Mouse (Mus musculus) macrophage (primary cell): ENCODE data around the gene Psmc2. TPM values are rescaled to one million over a fixed set of nuclear protein-coding genes. Genes with fewer than 3 reads are reported as not detected.

Experiments used
- H3K27ac ChIP-seq: fragments of 350-480 bp; formaldehyde crosslinking; 2 replicates; pipeline ENCODE4 v1.9.0; 2021
- H3K36me3 ChIP-seq: fragments of 350-480 bp; formaldehyde crosslinking; 2 replicates; pipeline ENCODE4 v1.9.0; 2021; ENCODE audit errors: inconsistent target
- H3K4me3 ChIP-seq: fragments of 350-480 bp; formaldehyde crosslinking; 2 replicates; pipeline ENCODE4 v1.9.0; 2021; ENCODE audit errors: inconsistent target
- H3K79me2 ChIP-seq: fragments of 350-480 bp; formaldehyde crosslinking; 2 replicates; pipeline ENCODE4 v1.9.0; 2021; ENCODE audit errors: inconsistent target
- WGBS: methylation state at CpG from one replicate; pipeline ENCODE4 v1.1.7; 2026; ENCODE audit warnings: inconsistent platforms; ENCODE audit not compliant: missing documents; 5-methylcytosine and 5-hydroxymethylcytosine counted together
- polyA plus RNA-seq: library from polyadenylated mRNA; stranded (reverse); fragments of 250-400 nt; gene quantifications from 3 replicates; pipeline ENCODE4 v1.2.4, GENCODE M21; 2018; ENCODE audit warnings: inconsistent platforms

Psmc2 gene
- polyA plus RNA-seq, 1 experiment from 2014 or later, result 98.6 TPM

DNA sequence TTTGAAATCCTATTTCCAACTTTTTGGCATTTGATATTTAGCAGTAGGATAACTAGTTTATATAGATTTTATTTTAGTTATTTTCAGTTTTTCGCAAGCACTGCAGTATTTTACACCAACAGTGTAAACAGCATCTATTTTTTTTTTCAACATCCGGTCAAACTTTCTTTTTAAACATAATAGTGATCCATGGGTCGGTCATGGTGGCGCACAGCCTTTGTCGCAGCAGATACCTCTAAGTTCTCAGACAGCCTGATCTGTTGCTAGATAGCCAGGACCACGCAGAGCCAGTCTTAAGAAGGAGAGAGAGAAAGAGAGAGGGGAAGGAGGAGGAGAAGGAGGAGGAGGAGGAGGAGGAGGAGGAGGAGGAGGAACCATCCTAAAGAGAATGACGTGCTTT lies 693 bp downstream of the Psmc2 start:
- no peak overlapping the region for H3K27ac ChIP-seq
- H3K36me3 ChIP-seq, result peaks cover 19% of the 10 kb centered on the region; the same call in 1 of the 2 replicates

DNA sequence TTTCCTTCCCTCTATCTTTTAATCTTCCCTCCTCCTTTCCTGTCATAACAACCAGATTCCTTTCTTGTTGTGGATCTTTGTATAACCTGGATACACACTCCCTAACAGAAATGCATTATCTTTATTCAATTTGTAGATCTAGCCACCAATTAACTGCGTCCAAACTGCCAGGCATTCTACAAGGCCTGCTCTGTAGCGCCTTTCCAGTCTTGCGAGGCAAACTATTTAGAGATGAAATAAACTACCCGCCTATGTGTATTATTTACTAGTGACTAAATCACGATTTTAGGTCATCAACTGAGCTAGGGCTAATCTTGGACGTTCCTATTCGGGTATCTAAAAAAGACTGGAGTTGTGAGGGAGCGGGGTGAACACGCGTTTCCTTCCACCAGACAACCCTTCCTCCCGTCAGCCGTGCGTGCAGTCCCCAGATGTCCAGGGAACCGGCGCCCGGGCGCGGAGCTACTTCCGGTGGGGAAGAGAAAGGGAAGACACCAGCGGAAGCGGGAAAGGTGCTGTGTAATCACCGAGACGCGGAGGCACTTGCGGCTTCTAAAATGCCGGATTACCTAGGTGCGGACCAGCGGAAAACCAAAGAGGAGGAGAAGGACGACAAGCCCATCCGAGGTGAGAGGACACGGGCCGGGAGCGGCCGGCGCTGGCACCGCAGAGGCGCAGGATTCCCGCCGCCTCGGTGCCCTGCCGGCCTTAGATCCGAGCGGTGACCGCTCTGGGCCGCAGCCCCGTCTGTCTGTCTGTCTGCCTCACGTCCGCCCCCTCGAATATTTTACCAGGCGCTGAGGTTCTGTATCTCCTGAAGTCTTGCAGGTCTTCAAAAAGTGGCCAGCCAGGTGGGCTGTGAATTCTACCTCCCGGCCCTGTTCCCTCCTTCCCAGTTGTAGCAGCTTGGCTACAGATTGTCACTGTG lies 1.4 kb downstream of the Psmc2 start:
- H3K36me3 ChIP-seq, result peaks cover 12% of the 10 kb centered on the region; the same call in 1 of the 2 replicates
- 3% methylated on average over 47 of the region's 51 CpGs for WGBS

More for the DNA sequence above, 693 bp downstream of the Psmc2 start:
- WGBS, result 86% methylated on average over 6 of the region's 7 CpGs
- no peak overlapping the region for H3K4me3 ChIP-seq
- H3K79me2 ChIP-seq, result peaks cover 60% of the 10 kb centered on the region

DNA sequence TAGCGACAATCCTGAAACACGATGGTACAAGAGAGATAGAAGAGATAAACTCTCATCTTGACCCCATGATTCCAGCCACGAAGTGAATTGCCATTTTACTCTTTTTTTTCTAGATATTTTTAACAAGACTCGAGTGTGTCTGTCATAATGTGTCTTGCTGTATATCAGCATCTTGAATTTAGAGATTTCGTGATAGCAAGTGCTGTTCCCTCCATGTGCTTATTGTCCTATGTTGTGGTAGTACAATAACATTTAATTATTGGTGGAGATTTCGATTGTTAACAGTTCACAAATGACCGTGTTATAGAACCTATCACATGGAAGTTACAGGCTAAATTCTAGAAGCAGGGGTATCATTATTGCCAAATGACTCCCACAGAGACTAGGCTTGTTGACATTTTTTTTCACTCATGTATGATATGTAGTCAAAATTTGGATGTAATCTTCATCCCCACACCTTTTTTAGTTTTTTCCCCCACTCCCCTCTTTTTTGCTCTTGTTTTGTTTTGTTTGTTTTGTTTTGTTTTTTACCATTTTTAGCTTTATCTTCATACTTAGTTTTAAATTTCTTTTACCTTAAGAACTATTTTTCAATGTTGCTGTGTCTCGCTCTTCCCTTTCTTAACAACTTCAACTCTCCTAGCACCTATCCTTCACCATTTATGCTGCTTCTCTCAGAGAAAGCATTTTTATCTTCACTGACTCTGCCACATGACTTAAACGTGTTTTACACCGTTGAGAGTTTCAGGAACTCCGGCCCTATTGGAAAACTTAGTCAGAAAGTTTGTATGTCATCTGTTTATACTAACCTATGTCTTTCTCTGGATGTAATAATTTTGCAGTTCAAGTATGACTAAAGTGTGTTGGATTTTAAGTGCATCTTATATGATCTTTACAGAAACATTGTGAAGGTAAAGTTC lies 2.4 kb downstream of the Psmc2 start:
- Histone ChIP-seq H3K27ac (peak overlapping the region; percentile 56), H3K36me3 (peaks cover 3% of the 10 kb centered on the region; the same call in 1 of the 2 replicates), H3K4me3 (peak overlapping the region; percentile 94), H3K79me2 (peaks cover 77% of the 10 kb centered on the region)
- 36% methylated on average over 11 of the region's 11 CpGs for WGBS

More for the DNA sequence above, 1.4 kb downstream of the Psmc2 start:
- peak overlapping the region; percentile 94 for H3K4me3 ChIP-seq
- H3K79me2 ChIP-seq, result peaks cover 68% of the 10 kb centered on the region
- H3K27ac ChIP-seq, result peak overlapping the region; percentile 56

DNA sequence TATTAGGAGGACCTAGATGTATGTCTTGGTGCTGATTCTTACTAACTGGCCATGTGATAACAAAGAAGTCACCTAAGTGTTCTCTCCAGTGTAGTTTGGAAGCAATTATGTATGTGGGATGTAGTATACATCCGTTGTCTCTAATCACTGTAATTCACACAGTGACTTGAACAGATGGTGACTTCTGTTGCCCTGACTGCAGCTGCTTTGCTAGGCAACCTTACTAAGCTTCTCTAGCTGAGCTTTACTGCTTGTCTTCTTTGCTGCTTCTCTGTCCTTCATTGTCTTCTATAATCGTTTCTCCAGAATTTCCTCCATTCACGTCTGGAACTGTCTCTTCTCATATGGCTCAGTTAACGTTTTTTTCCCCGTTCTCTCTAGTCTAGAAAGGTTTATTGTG lies 4.0 kb downstream of the Psmc2 start:
- Histone ChIP-seq H3K4me3 (no peak overlapping the region), H3K36me3 (no peaks in the 10 kb centered on the region), H3K27ac (no peak overlapping the region), H3K79me2 (peaks cover 82% of the 10 kb centered on the region)
- 83% methylated on average over 5 of the region's 5 CpGs for WGBS

DNA sequence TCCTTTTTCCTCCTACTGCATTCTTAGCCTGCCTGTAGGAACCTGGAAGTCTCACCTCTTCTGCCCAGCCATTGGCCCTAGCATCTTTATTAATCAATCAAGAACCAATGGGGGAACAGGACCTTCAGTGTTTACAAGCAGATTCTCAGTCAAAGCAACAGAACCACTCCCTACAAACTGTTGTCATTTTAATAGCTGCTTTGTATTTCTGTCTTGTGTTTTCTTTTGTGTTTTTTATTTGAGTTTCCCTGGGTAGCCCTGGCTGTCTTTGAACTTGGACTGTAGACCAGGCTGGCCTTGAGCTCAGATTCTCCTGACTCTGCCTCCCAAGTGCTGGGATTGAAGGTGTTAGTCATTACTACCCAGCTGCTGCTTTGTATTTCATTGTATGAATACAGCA lies 7.1 kb downstream of the Psmc2 start:
- H3K4me3 ChIP-seq, result no peak overlapping the region
- H3K27ac ChIP-seq, result no peak overlapping the region
- H3K36me3 ChIP-seq, result peaks cover 21% of the 10 kb centered on the region
- peaks cover 82% of the 10 kb centered on the region for H3K79me2 ChIP-seq

DNA sequence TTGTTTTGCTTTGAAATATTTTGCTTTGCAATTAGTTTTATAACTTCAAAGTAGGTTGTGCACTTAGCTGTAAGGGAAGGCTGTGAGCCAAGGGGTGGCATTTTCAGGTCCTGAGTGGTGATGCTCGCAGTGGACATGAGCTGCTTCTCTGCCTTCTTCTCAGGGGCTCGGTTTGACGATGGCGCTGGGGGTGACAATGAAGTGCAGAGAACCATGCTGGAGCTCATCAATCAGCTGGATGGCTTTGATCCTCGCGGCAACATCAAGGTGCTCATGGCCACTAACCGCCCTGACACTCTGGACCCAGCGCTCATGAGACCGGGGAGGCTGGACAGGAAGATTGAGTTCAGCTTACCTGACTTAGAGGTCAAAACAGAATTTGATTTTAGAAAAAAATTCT lies 17.8 kb downstream of the Psmc2 start:
- Histone ChIP-seq H3K36me3 (peaks cover 51% of the 10 kb centered on the region), H3K4me3 (no peak overlapping the region), H3K27ac (no peak overlapping the region), H3K79me2 (no peaks in the 10 kb centered on the region)
- 98% methylated on average over 9 of the region's 9 CpGs for WGBS

DNA sequence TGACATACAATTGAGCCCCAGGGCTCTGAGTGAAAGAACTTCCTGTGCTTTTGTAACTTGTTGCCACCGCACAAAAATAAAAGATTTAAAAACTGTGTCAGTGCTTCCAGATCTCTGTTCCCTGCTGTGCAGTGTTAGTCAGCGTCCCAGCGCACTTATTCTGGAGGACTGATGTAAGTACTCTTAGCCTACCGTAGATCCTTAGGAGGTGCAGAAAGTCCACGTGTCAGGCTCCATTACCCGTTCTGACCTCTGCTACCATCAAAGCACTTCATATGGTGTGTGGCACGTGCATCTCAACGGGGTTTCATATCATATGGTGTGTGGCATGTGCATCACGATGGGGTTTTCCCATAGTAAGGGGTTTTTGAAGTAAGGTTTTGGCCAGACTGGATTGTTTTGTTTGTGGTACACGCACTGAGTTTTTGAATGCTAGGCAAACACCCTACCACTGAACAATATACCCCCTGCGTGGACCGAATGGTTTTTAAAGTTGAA lies 18.7 kb downstream of the Psmc2 start:
- Histone ChIP-seq H3K27ac (no peak overlapping the region), H3K79me2 (no peaks in the 10 kb centered on the region), H3K36me3 (peaks cover 47% of the 10 kb centered on the region), H3K4me3 (no peak overlapping the region)
- WGBS, result 94% methylated on average over 12 of the region's 12 CpGs

DNA sequence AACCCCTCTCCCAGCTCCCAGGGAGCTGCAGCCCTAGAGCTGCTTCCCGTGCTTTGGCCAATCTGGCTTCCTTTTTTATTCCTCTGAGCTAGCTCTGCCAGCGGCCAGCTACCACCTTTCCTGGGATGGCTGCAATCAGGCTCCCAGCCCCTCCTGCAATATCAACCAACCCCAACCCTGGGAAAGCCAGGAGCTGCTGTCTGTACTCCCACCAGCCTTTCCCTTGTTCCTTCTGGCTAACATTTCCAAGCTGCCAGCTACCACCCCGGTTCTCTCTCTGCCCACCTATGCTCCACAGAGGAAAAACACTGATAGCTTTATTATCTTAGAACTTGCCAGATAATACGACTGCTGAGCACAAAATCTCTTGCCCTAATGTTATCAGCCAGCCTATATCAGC lies 19.8 kb downstream of the Psmc2 start:
- WGBS, result 90% methylated on average over 4 of the region's 4 CpGs
- H3K79me2 ChIP-seq, result no peaks in the 10 kb centered on the region
- H3K36me3 ChIP-seq, result peaks cover 37% of the 10 kb centered on the region
- H3K27ac ChIP-seq, result no peak overlapping the region
- no peak overlapping the region for H3K4me3 ChIP-seq

DNA sequence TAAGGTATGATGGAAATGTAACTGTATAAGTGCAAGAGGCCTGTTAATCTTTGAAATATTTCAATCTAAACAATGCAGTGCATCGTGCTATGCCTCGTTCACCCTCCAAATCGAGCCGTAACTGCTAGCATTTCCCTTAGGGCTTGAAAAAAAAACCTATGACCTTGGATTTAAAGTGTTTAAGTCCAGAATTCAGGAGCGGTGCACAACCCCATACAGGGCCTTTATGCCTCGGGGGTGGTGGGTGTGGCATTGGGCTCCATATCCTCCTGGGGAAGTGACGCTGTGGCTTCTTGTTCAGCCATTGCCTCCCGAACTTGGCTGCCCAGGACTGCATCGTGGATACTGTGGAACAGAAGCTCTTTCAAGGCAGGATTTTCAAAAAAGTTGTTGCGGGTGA lies 25.8 kb downstream of the Psmc2 start:
- Histone ChIP-seq H3K4me3 (no peak overlapping the region), H3K27ac (no peak overlapping the region), H3K79me2 (no peaks in the 10 kb centered on the region), H3K36me3 (no peaks in the 10 kb centered on the region)
- 84% methylated on average over 10 of the region's 10 CpGs for WGBS

DNA sequence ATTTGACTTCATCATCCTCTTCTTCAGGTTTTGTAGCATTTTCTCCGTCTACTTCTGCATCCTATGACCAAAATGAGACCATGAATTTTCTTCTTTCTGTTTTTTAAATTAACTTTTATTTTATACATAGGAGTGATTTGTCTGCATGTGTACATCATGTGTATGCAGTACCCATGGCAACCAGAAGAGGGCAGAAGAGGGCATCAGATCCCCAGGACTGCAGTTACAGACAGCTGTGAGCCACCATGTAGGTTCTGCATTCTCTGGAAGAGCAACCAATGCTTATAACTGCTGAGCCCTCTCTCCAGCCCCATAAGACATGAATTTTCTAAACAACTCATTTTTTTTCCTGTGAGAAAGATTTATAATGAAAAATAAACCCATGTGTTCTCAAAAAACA lies 28.9 kb downstream of the Psmc2 start:
- Histone ChIP-seq H3K79me2 (no peaks in the 10 kb centered on the region), H3K4me3 (no peak overlapping the region), H3K27ac (no peak overlapping the region), H3K36me3 (no peaks in the 10 kb centered on the region)
- 88% methylated on average over 1 of the region's 1 CpGs for WGBS

DNA sequence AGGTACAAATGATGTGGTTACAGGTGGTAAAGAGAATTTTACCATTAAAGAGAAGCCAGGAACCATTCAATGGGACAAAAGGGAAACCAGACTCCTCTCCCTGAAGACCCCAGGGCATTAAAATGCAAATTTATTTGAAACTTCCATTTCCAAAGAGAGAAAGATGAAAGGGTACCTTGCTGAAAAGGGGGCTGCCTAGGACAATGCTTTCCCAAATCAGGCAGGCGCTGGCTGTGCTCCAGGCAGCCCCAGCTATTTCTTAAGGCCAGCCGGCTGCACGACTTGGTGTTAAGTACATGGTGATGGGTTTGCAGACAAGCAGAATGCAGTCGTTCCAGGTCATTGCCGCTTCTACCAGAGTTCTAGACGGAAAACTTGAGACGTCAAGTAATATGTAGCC lies 41.3 kb downstream of the Psmc2 start:
- no peaks in the 10 kb centered on the region for H3K36me3 ChIP-seq
- H3K79me2 ChIP-seq, result no peaks in the 10 kb centered on the region
- H3K4me3 ChIP-seq, result no peak overlapping the region
- 93% methylated on average over 7 of the region's 7 CpGs for WGBS
- no peak overlapping the region for H3K27ac ChIP-seq

DNA sequence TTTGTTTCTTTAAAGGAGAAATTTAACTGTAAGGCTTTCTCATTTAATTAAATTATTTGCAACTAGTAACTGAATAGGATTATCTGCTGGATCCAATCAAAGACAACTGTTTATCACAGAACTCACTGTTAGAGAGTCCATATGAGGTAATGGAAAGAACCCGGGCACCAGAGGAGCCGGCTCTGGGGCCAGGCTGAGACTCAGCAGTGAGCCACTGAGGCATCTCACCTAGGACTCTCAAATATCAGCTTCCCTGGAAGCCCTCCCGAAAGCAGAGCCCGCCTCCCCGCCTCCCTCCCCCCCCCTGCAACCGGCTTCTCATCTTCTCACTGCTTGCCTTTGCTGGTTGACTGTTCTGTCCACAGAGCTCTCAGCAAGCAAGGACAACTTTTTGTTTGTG lies 42.6 kb downstream of the Psmc2 start:
- Histone ChIP-seq H3K27ac (no peak overlapping the region), H3K36me3 (no peaks in the 10 kb centered on the region), H3K79me2 (no peaks in the 10 kb centered on the region), H3K4me3 (no peak overlapping the region)
- WGBS, result 80% methylated on average over 5 of the region's 6 CpGs

DNA sequence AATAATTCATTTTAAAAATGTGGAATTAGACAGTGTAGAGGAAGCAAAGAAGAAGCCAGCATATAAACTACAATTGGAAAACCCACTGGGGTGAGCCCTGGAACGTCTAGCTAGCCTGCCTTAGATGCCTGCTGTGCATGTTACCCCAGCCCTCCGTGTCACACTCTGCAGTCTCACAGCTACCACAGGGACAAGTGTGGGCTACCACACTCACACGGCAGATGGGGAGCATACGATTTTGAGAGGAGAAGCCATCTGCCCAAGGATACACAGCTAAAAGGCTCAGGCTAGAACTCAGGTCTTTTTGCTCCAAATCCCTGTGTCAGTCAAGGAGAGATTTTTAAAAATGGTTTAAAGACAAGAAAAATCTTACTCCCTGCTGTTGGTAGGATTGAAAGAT lies 43.8 kb downstream of the Psmc2 start:
- Histone ChIP-seq H3K27ac (no peak overlapping the region), H3K79me2 (no peaks in the 10 kb centered on the region), H3K36me3 (no peaks in the 10 kb centered on the region), H3K4me3 (no peak overlapping the region)
- WGBS, result 93% methylated on average over 4 of the region's 4 CpGs

DNA sequence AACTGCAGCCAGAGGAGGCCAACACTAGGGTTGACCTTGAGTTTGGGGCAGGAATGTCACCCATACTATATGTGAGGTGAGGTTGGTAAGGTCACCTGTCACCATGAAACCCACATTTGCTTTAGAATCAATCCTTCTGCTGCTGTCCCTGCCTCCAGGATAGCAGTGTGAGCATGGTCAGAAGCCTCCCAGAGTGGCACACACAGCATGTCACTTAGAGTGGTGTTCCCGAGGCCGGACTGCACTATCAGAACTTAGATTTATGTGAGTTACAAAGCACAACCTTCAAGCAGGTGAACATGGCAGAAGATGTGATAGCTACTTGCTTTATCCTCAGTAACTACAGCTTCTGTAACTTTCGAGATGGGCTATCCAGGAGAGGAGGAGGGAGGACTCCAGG lies 46.7 kb downstream of the Psmc2 start:
- WGBS, result 84% methylated on average over 3 of the region's 3 CpGs
- H3K79me2 ChIP-seq, result no peaks in the 10 kb centered on the region

DNA sequence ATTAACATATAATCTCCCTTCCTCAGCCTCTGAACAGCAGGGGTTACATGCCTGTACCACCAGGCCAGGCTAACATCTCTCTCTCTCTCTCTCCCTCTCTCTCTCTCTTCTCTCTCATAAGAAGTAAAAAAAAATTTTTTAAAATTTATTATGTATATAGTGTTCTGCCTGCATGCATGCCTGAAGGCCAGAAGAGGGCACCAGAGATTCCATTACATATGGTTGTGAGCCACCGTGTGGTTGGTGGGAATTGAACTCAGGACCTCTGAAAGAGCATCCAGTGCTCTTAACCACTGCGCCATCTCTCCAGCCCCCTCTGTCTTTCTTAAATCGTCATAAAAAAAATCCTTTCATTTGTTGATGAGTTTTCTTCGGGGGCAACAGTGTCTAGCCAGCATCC lies 59.6 kb downstream of the Psmc2 start:
- Histone ChIP-seq H3K4me3 (no peak overlapping the region), H3K36me3 (no peaks in the 10 kb centered on the region), H3K27ac (no peak overlapping the region), H3K79me2 (no peaks in the 10 kb centered on the region)
- 78% methylated on average over 4 of the region's 4 CpGs for WGBS

More for the DNA sequence above, 46.7 kb downstream of the Psmc2 start:
- Histone ChIP-seq H3K4me3 (no peak overlapping the region), H3K36me3 (no peaks in the 10 kb centered on the region), H3K27ac (no peak overlapping the region)
